Comparison of ENCODE assay signal across 22 mouse cellular contexts in the genomic region with DNA sequence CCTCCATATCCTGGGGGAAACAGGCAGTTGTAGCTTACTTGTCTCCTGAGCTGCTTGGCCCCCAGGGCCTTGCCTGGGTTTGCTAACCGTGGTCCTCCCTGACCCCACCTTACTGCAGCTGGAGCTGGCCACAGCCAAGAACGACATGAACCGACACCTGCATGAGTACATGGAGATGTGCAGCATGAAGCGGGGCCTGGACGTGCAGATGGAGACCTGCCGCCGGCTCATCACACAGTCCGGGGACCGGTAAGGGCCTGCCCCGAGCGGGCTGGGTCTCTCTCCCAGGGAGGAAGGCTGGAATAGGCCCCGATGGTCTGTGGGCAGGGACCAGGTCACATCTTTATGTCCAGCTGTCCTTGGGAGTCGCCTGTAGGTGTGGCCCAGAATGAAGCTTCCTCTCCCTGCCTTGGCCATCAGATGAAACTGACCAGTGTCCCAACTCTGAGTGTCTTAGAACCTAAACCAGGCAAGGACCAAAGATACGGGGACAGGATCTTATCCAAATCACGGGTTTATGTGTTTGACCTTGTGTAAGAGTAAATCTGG. TPM values are rescaled to one million over a fixed set of nuclear protein-coding genes. Genes with fewer than 3 reads are reported as not detected.
DNase-seq lines count a peak whose midpoint lies in the region; ATAC-seq and TF ChIP-seq lines count a peak whose summit lies in the region.
"Had no signal": no experiment of that assay in that cellular context is flagged by ENCODE, and none has a peak within 500 bp of the region (broad histone marks: within the 10 kb centered on the region; RNA-seq: fewer than 3 reads in every experiment).

No protein-coding gene starts in this region.

- no peaks in the 10 kb centered on the region for H3K9me3 ChIP-seq in midbrain, embryonic 12.5 days
- no peaks in the 10 kb centered on the region for H3K9me3 ChIP-seq in midbrain, embryonic 16.5 days (replicated peaks; ENCODE audit: control insufficient read depth, low read length, poor library complexity, severe bottlenecking)
- no peaks in the 10 kb centered on the region for H3K9me3 ChIP-seq in G1E (replicated peaks)
- H3K9me3 ChIP-seq in limb, embryonic 15.5 days: no peaks in the 10 kb centered on the region
- H3K9me3 ChIP-seq: heart, embryonic 15.5 days; megakaryocyte, embryonic 14.5 days; neural tube, embryonic 15.5 days; stomach, embryonic 15.5 days had no signal

- H3K36me3 ChIP-seq in midbrain, embryonic 12.5 days: peaks cover 55% of the 10 kb centered on the region
- peaks cover 15% of the 10 kb centered on the region for H3K36me3 ChIP-seq in midbrain, embryonic 16.5 days (ENCODE audit: control insufficient read depth, insufficient read depth, low read length)
- H3K36me3 ChIP-seq in G1E (replicated peaks): peaks cover 91% of the 10 kb centered on the region
- H3K36me3 ChIP-seq in limb, embryonic 15.5 days: peaks cover 68% of the 10 kb centered on the region

- 87% methylated on average over 15 of the region's 15 CpGs for WGBS in midbrain, embryonic 12.5 days
- 85% methylated on average over 15 of the region's 15 CpGs for WGBS in midbrain, embryonic 16.5 days
- WGBS in limb, embryonic 15.5 days: 80% methylated on average over 15 of the region's 15 CpGs

- peak; percentile 25 for DNase-seq in gastrocnemius, postnatal 10 days
- DNase-seq in gastrocnemius, adult 2 months: no peak
- DNase-seq in G1E (ENCODE audit: low spot score): no peak
- no peak for DNase-seq in lung, postnatal 14 days
- DNase-seq in lung, postnatal 4 days: no peak
- DNase-seq: adrenal gland, postnatal 10 days; cerebellum, adult 2 months; heart, postnatal 4 days; kidney, adult 8-10 months; kidney, postnatal 10 days; lung, adult 2 months; right cerebral cortex, adult 18-20 months; thymus, adult 2 months had no signal

- no peak for ATAC-seq in midbrain, embryonic 12.5 days (ENCODE audit: low FRiP score, low read depth)
- no peak for ATAC-seq in midbrain, embryonic 16.5 days
- ATAC-seq in G1E (ENCODE audit: extremely low read depth, insufficient number of reproducible peaks, low FRiP score, poor library complexity, severe bottlenecking): no peak
- no peak for ATAC-seq in limb, embryonic 15.5 days (ENCODE audit: insufficient number of reproducible peaks, low FRiP score, low TSS enrichment, low read depth)
- ATAC-seq: activated CD4-positive, CD25-positive, alpha-beta regulatory T cell, adult 4 months had no signal

- no peak for TF ChIP-seq CTCF in gastrocnemius, adult 2 months (IDR thresholded peaks at IDR 0.05)
- TF ChIP-seq CTCF in G1E (IDR thresholded peaks at IDR 0.05; ENCODE audit: low read depth, low read length): no peak

- peaks cover 38% of the 10 kb centered on the region for H3K4me1 ChIP-seq in midbrain, embryonic 12.5 days
- H3K4me1 ChIP-seq in midbrain, embryonic 16.5 days (ENCODE audit: control insufficient read depth, insufficient read depth, low read length): peaks cover 8% of the 10 kb centered on the region
- peaks cover 62% of the 10 kb centered on the region for H3K4me1 ChIP-seq in G1E (ENCODE audit: insufficient read depth, low read depth, low read length)
- H3K4me1 ChIP-seq in limb, embryonic 15.5 days: peaks cover 32% of the 10 kb centered on the region

- H3K9ac ChIP-seq in midbrain, embryonic 12.5 days (replicated peaks): 0 out of 2 replicates have a peak overlapping the region, but pooled peaks have one; percentile 15
- H3K9ac ChIP-seq in midbrain, embryonic 16.5 days (ENCODE audit: low read depth, low read length): no peak overlapping the region
- H3K9ac ChIP-seq in limb, embryonic 15.5 days: no peak overlapping the region
- H3K9ac ChIP-seq: heart, embryonic 15.5 days; hindbrain, embryonic 14.5 days; neural tube, embryonic 15.5 days; stomach, embryonic 15.5 days had no signal

- H3K27ac ChIP-seq in gastrocnemius, adult 2 months: no peak overlapping the region
- 0 out of 2 replicates have a peak overlapping the region, but pooled peaks have one; percentile 35 for H3K27ac ChIP-seq in midbrain, embryonic 12.5 days (replicated peaks)
- H3K27ac ChIP-seq in midbrain, embryonic 16.5 days (ENCODE audit: low read length): no peak overlapping the region
- H3K27ac ChIP-seq in limb, embryonic 15.5 days: 0 out of 2 replicates have a peak overlapping the region, but pooled peaks have one; percentile 24
- H3K27ac ChIP-seq: heart, embryonic 15.5 days; hindbrain, embryonic 14.5 days; neural tube, embryonic 15.5 days; stomach, embryonic 15.5 days had no signal

- intact Hi-C loops in gastrocnemius, adult 2 months (cut with DNase I): no loop called here

- H3K27me3 ChIP-seq in midbrain, embryonic 12.5 days: no peaks in the 10 kb centered on the region
- no peaks in the 10 kb centered on the region for H3K27me3 ChIP-seq in midbrain, embryonic 16.5 days (ENCODE audit: control insufficient read depth, insufficient read depth, low read depth, low read length)
- H3K27me3 ChIP-seq in G1E (ENCODE audit: insufficient read depth, low read length): no peaks in the 10 kb centered on the region
- no peaks in the 10 kb centered on the region for H3K27me3 ChIP-seq in limb, embryonic 15.5 days
- H3K27me3 ChIP-seq: heart, embryonic 15.5 days; megakaryocyte, embryonic 14.5 days; neural tube, embryonic 15.5 days; stomach, embryonic 15.5 days had no signal

- no peak overlapping the region for H3K4me3 ChIP-seq in gastrocnemius, adult 2 months
- no peak overlapping the region for H3K4me3 ChIP-seq in midbrain, embryonic 12.5 days
- no peak overlapping the region for H3K4me3 ChIP-seq in midbrain, embryonic 16.5 days (ENCODE audit: low read depth, low read length)
- H3K4me3 ChIP-seq in G1E (ENCODE audit: low read depth, low read length): peak overlapping the region; percentile 28; the same call in 1 of the 2 replicates
- H3K4me3 ChIP-seq in limb, embryonic 15.5 days: no peak overlapping the region
- H3K4me3 ChIP-seq: heart, embryonic 15.5 days; megakaryocyte, embryonic 14.5 days; neural tube, embryonic 15.5 days; stomach, embryonic 15.5 days had no signal

- no peak overlapping the region for H3K4me2 ChIP-seq in midbrain, embryonic 12.5 days (replicated peaks)
- no peak overlapping the region for H3K4me2 ChIP-seq in midbrain, embryonic 16.5 days (ENCODE audit: low read length)
- no peak overlapping the region for H3K4me2 ChIP-seq in limb, embryonic 15.5 days
- H3K4me2 ChIP-seq: heart, embryonic 15.5 days; hindbrain, embryonic 14.5 days; neural tube, embryonic 15.5 days; stomach, embryonic 15.5 days had no signal

RNA-seq across cellular contexts. Expression of a gene that starts 7.2 kb away (rescaled TPM):
- total RNA-seq in gastrocnemius, postnatal 10 days (2021): 1,000 to 10,000 TPM; 7,536 to 8,309 TPM
- over 10,000 TPM in 1 of 2 experiments, 1,000 to 10,000 TPM in 1; 9,742 to 11,894 TPM for total RNA-seq in gastrocnemius, adult 2 months (2021)
- polyA plus RNA-seq in midbrain, embryonic 12.5 days (2016; fragmentation: Nextera tagmentation; extraction: Ambion mirVana): 1,933 and 1,972 TPM in 2 replicates
- 1,326 and 1,443 TPM in 2 replicates for polyA plus RNA-seq in midbrain, embryonic 16.5 days (2015; fragmentation: Nextera tagmentation; extraction: Ambion mirVana)
- 10,890 and 12,360 TPM in 2 replicates for total RNA-seq in G1E (2014; fragmentation: Nextera tagmentation)
- 2,600 and 3,109 TPM in 2 replicates for total RNA-seq in G1E (2017)
- polyA plus RNA-seq in G1E (2012): 26,904 and 30,061 TPM in 2 replicates
- polyA plus RNA-seq in limb, embryonic 15.5 days (2015; fragmentation: Nextera tagmentation; extraction: Ambion mirVana): 1,547 and 1,728 TPM in 2 replicates

RNA-seq across cellular contexts. Expression of a gene that starts 14.0 kb away (rescaled TPM):
- total RNA-seq in gastrocnemius, postnatal 10 days (2021): 10 to 100 TPM; 50.8 to 60.1 TPM
- 1 to 10 TPM; 7.8 to 9.4 TPM for total RNA-seq in gastrocnemius, adult 2 months (2021)
- polyA plus RNA-seq in midbrain, embryonic 12.5 days (2016; fragmentation: Nextera tagmentation; extraction: Ambion mirVana): 18.7 and 18.8 TPM in 2 replicates
- polyA plus RNA-seq in midbrain, embryonic 16.5 days (2015; fragmentation: Nextera tagmentation; extraction: Ambion mirVana): 21.1 and 21.2 TPM in 2 replicates
- total RNA-seq in G1E (2014; fragmentation: Nextera tagmentation) (20.4 and 25.1 TPM in 2 replicates), G1E (2017) (12.3 and 14.5 TPM in 2 replicates)
- polyA plus RNA-seq in G1E (2012): 26.9 and 31.7 TPM in 2 replicates
- 26.6 and 46.8 TPM in 2 replicates for polyA plus RNA-seq in limb, embryonic 15.5 days (2015; fragmentation: Nextera tagmentation; extraction: Ambion mirVana)

RNA-seq across cellular contexts. Expression of a gene that starts 27.3 kb away (rescaled TPM):
- 10 to 100 TPM; 16.0 to 21.1 TPM for total RNA-seq in gastrocnemius, postnatal 10 days (2021)
- 10 to 100 TPM; 17.9 to 18.1 TPM for total RNA-seq in gastrocnemius, adult 2 months (2021)
- polyA plus RNA-seq in midbrain, embryonic 12.5 days (2016; fragmentation: Nextera tagmentation; extraction: Ambion mirVana): 54.1 and 56.4 TPM in 2 replicates
- 49.2 and 49.3 TPM in 2 replicates for polyA plus RNA-seq in midbrain, embryonic 16.5 days (2015; fragmentation: Nextera tagmentation; extraction: Ambion mirVana)
- total RNA-seq in G1E (2014; fragmentation: Nextera tagmentation) (56.9 and 61.0 TPM in 2 replicates), G1E (2017) (87.7 and 89.2 TPM in 2 replicates)
- 53.4 and 90.0 TPM in 2 replicates for polyA plus RNA-seq in G1E (2012)
- polyA plus RNA-seq in limb, embryonic 15.5 days (2015; fragmentation: Nextera tagmentation; extraction: Ambion mirVana): 54.4 and 58.0 TPM in 2 replicates

RNA-seq across cellular contexts. Expression of a gene that starts 32.5 kb away (rescaled TPM):
- 10 to 100 TPM; 28.3 to 41.5 TPM for total RNA-seq in gastrocnemius, postnatal 10 days (2021)
- total RNA-seq in gastrocnemius, adult 2 months (2021): 1 to 10 TPM; 6.5 to 9.8 TPM
- polyA plus RNA-seq in midbrain, embryonic 12.5 days (2016; fragmentation: Nextera tagmentation; extraction: Ambion mirVana): 183 and 192 TPM in 2 replicates
- polyA plus RNA-seq in midbrain, embryonic 16.5 days (2015; fragmentation: Nextera tagmentation; extraction: Ambion mirVana): 39.4 and 41.2 TPM in 2 replicates
- total RNA-seq in G1E (2014; fragmentation: Nextera tagmentation) (494 and 557 TPM in 2 replicates), G1E (2017) (211 and 243 TPM in 2 replicates)
- polyA plus RNA-seq in G1E (2012): 269 and 275 TPM in 2 replicates
- 86.4 and 87.0 TPM in 2 replicates for polyA plus RNA-seq in limb, embryonic 15.5 days (2015; fragmentation: Nextera tagmentation; extraction: Ambion mirVana)

RNA-seq across cellular contexts. Expression of a gene that starts 32.6 kb away (rescaled TPM):
- 100 to 1,000 TPM; 212 to 236 TPM for total RNA-seq in gastrocnemius, postnatal 10 days (2021)
- 100 to 1,000 TPM; 214 to 262 TPM for total RNA-seq in gastrocnemius, adult 2 months (2021)
- 165 and 172 TPM in 2 replicates for polyA plus RNA-seq in midbrain, embryonic 12.5 days (2016; fragmentation: Nextera tagmentation; extraction: Ambion mirVana)
- 132 TPM in 2 replicates for polyA plus RNA-seq in midbrain, embryonic 16.5 days (2015; fragmentation: Nextera tagmentation; extraction: Ambion mirVana)
- 51.3 and 59.6 TPM in 2 replicates for total RNA-seq in G1E (2014; fragmentation: Nextera tagmentation)
- 143 and 156 TPM in 2 replicates for total RNA-seq in G1E (2017)
- 114 and 162 TPM in 2 replicates for polyA plus RNA-seq in G1E (2012)
- polyA plus RNA-seq in limb, embryonic 15.5 days (2015; fragmentation: Nextera tagmentation; extraction: Ambion mirVana): 210 and 220 TPM in 2 replicates

Comparison
In these comparisons a context has a peak if more than half of its experiments do, and no peak if none do; other contexts are left out.
1. H3K27ac ChIP-seq: peak in midbrain, embryonic 12.5 days (single experiment) and limb, embryonic 15.5 days (single experiment); none in gastrocnemius, adult 2 months (single experiment) and midbrain, embryonic 16.5 days (single experiment).
2. RNA of a gene that starts 7.2 kb away (polyA plus RNA-seq): 26,904 to 30,061 TPM in G1E; 1,933 to 1,972 TPM in midbrain, embryonic 12.5 days, 1,547 to 1,728 TPM in limb, embryonic 15.5 days and 1,326 to 1,443 TPM in midbrain, embryonic 16.5 days; every median in the first group is over 10 times any median in the second.